Mouse (Mus musculus): ENCODE results near the gene Tpk1.

GRCm38 (mm10) chr6:43478810-43479209 is 187.3 kb downstream of the Tpk1 start:
- TF ChIP-seq CTCF (IDR thresholded peaks at IDR 0.05) (no peak), EP300 (IDR thresholded peaks at IDR 0.05) (no peak)

All from lung, postnatal 0 days (tissue).